Mouse (Mus musculus): ENCODE measurements around the gene Adam30. TPM values are rescaled to one million over a fixed set of nuclear protein-coding genes. Genes with fewer than 3 reads are reported as not detected.
"Not testable (repeated sequence)": the region's sequence is repeated elsewhere in the genome, so short reads cannot be mapped to it uniquely, and the experiment has no call there.

The Adam30 gene
- total RNA-seq (2015; ENCODE audit: low replicate concordance) (not detected in 2 replicates), total RNA-seq (2017; ENCODE audit: low replicate concordance) (not detected in 2 replicates)

DNA sequence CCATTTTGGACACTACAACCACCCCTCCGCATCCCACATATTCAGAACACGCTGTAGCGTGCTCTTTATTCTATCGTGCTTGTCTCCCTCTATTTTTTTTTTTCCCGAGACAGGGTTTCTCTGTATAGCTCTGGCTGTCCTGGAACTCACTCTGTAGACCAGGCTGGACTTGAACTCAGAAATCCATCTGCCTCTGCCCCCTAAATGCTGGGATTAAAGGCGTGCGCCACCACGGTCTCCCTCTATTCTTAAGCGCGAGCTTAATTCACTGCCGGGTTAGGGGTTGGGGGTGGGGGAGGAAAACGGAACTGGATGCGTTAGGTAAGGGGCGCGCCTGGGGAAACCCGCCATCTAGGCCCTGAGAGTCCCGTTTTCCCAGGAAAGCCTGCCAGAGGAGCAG is at the start of gene Adam30:
Gene Adam30, plus strand, starts transcription at position 301 of the 400 bp plus-strand sequence.
- ATAC-seq (replicated peaks; ENCODE audit: low FRiP score, poor library complexity, severe bottlenecking) = no peak

DNA sequence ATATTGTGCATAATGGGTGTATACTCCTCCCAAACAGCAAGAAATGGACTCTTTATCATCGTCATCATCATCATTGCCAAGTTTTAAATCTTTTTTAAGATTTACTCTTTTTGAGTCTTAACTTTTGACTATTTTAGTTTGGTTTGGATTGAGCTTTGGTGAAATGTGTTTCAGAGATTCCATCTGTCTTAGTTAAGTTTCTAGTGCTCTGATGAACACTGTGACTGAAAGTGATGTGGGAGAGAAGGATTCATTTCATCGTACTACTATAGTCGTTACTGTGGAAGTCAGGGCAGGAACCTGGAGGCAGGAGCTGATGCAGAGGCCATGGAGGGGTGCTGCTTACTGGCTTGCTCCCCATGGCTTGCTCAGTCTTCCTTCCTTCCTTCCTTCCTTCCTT is 42.2 kb upstream of the Adam30 start:
- ATAC-seq (replicated peaks; ENCODE audit: low FRiP score, poor library complexity, severe bottlenecking) = no peak

- ATAC-seq (replicated peaks; ENCODE audit: low FRiP score, poor library complexity, severe bottlenecking) = no peak
Observed at GRCm38 (mm10) chr3:98119338-98119737, 41.1 kb upstream of the Adam30 start.

GRCm38 (mm10) chr3:98120884-98121283 is 39.5 kb upstream of the Adam30 start:
- ATAC-seq (replicated peaks; ENCODE audit: low FRiP score, poor library complexity, severe bottlenecking) = no peak

DNA sequence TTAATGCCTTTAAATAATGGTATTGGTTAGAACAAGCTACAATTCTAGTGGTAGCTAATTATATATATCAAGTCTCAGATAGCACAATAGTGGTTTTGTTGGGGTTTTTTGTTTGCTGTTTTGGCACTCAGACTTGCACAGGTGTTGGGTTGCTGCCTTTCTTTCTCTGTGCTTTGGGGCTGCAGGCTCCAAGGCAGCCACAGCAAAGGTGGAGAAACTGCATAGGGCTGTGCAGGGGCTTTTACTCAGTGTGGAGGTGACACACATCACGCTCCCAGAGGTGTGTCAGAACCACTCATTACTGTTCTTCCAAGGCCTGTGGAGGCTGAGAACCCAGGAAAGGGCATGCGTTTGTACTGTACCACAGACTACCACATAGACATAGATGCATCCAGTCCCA is 32.7 kb upstream of the Adam30 start:
- no peak for ATAC-seq (replicated peaks; ENCODE audit: low FRiP score, poor library complexity, severe bottlenecking)

DNA sequence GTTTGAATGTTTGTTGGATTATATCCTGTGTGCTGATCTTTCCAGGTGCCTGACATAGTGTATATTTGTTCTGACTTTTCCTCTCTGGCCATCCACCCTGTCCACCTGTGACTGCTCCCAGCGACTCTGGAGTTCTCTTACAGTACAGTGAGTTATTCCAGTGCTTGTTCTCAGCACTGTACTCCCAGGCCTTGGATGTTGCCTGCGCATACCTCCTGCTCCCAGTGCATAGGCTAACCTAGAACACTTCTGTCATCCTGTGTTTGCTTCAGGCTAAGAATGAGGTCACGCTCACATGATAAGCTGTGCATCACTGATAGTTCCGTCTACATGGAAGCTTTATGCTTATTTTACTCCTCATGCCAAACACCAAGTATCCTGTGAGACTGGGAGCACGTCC is 31.7 kb upstream of the Adam30 start:
- ATAC-seq (replicated peaks; ENCODE audit: low FRiP score, poor library complexity, severe bottlenecking) = no peak

GRCm38 (mm10) chr3:98132140-98132539 is 28.3 kb upstream of the Adam30 start:
- ATAC-seq (replicated peaks; ENCODE audit: low FRiP score, poor library complexity, severe bottlenecking) = not testable (repeated sequence)

DNA sequence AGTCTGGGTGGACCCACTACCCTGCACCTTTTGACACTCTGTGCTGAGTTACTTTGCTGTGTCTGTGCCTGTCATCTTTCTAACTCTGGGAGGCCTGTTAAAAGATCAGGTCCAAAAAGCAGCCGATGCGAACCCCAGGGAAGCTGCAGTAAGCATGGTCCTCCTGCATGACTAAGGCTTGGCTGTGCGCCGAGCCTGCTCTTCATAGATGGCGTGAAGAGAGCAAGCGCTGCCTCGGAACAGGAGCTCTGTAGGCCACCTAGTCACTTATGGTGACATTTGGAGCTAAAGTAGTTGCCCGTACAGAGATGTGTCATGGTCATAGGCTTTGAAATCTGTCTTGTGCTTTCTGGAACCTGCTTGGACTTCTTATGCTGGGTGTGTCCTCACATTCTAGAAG is 27.8 kb upstream of the Adam30 start:
- ATAC-seq (replicated peaks; ENCODE audit: low FRiP score, poor library complexity, severe bottlenecking) = no peak

GRCm38 (mm10) chr3:98141456-98141855 is 19.0 kb upstream of the Adam30 start:
- ATAC-seq (replicated peaks; ENCODE audit: low FRiP score, poor library complexity, severe bottlenecking) = no peak

GRCm38 (mm10) chr3:98142862-98143261 is 17.6 kb upstream of the Adam30 start:
- ATAC-seq (replicated peaks; ENCODE audit: low FRiP score, poor library complexity, severe bottlenecking) = no peak

- no peak for ATAC-seq (replicated peaks; ENCODE audit: low FRiP score, poor library complexity, severe bottlenecking)
Observed at GRCm38 (mm10) chr3:98145204-98145603, 15.2 kb upstream of the Adam30 start.

- ATAC-seq (replicated peaks; ENCODE audit: low FRiP score, poor library complexity, severe bottlenecking) = no peak
Observed at GRCm38 (mm10) chr3:98146471-98147410, 13.7 kb upstream of the Adam30 start.

DNA sequence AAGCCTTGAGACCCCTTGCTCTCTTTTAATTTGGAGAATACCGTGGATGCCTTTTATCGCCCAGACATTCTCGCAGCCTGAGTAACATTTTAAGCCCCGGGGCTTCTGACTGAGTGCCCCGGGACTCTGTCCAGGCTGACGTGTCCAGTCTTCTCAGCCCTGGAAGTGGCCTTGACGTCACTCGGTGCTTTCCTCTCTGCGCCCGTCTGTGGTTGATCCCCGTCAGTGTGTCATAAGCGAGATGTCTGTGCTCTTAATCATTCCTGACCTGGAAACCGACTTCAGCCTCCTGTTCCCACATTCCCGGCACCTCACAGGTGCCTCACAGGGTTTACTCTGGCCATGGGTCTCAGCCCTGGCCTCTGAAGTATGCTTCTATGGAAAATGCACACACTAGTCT is 12.7 kb upstream of the Adam30 start:
- no peak for ATAC-seq (replicated peaks; ENCODE audit: low FRiP score, poor library complexity, severe bottlenecking)

- ATAC-seq (replicated peaks; ENCODE audit: low FRiP score, poor library complexity, severe bottlenecking) = no peak
Observed at GRCm38 (mm10) chr3:98149881-98150280, 10.5 kb upstream of the Adam30 start.

DNA sequence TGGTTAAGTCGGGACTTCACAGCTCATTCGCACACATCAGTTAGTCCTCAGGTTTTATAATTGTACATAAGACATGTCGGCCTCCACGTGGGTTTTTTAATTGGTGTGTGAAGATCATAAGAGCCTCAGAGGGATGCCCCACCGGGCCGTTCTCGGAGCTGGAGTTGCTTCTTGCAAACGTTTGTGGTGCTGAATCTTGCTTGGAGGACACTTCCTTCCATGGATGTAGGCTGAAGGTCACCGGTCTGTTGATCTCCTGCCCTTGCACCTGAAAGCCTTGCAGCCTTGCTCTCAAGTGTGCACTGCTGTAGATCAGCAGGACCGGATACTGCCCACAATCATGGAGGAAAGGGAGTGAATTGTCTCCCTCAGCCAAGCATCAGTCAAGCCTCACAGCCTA is 9.4 kb upstream of the Adam30 start:
- ATAC-seq (replicated peaks; ENCODE audit: low FRiP score, poor library complexity, severe bottlenecking) = no peak

DNA sequence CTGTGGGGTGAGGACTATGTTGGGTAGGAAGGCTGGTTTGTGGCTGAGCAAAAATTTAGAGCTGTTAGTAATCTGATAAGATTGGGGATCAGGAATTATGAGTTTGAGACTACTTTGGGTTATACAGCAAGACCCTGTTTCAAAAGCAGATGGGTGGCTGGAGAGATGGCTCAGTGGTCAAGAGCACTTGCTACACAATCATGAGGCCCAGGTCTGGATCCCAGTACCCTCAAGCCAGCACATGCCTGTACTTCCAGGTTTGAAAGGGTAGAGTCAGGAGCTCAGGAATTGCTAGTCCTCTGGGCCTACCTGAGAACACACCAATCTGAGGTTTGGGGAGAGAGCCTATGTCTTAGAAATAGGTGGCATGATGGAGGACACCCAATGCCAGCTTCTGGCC is 7.0 kb upstream of the Adam30 start:
- no peak for ATAC-seq (replicated peaks; ENCODE audit: low FRiP score, poor library complexity, severe bottlenecking)

DNA sequence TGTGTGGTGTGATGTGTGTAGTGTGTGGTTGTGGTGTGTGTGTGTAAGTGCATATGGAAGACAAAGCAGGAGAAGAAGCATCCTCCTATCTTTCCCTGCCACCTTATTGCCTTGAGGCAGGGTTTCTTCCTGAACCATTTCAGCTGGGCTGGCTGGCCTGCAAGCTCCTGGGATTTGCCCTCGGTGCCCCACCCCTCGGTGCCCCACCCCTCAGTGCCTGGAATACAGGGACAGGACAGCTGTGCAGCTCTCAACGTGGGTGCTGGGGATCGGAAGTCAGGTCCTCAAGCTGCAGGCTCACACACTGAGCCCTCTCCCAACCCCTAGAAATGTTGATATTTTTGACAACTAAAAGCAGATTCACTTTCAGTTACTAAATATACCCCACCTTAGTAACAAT is 4.3 kb upstream of the Adam30 start:
- no peak for ATAC-seq (replicated peaks; ENCODE audit: low FRiP score, poor library complexity, severe bottlenecking)

- ATAC-seq (replicated peaks; ENCODE audit: low FRiP score, poor library complexity, severe bottlenecking) = no peak
Observed at GRCm38 (mm10) chr3:98157073-98157472, 3.4 kb upstream of the Adam30 start.

GRCm38 (mm10) chr3:98157585-98157984 is 2.8 kb upstream of the Adam30 start:
- no peak for ATAC-seq (replicated peaks; ENCODE audit: low FRiP score, poor library complexity, severe bottlenecking)

- ATAC-seq (replicated peaks; ENCODE audit: low FRiP score, poor library complexity, severe bottlenecking) = no peak
Observed at GRCm38 (mm10) chr3:98158646-98159045, 1.8 kb upstream of the Adam30 start.

DNA sequence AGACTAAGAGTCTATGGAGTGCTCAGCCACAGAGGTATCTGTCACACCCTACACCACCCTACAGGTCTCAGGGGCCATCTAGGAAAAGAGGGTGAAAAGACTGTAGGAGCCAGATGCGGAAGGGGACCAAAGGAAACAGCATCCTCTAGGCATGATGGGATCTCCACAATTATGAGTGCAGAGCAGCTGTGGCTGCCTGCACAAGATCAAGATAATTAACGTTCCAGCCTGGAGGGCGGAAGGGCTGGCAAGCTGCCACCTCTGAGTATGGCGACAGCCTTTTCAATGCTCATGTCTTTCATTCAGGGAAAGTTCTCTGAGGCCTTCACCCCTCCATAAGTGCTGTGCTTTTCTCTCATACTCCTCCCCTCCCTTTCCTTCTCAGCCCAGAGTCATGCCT is 1.1 kb upstream of the Adam30 start:
- no peak for ATAC-seq (replicated peaks; ENCODE audit: low FRiP score, poor library complexity, severe bottlenecking)

DNA sequence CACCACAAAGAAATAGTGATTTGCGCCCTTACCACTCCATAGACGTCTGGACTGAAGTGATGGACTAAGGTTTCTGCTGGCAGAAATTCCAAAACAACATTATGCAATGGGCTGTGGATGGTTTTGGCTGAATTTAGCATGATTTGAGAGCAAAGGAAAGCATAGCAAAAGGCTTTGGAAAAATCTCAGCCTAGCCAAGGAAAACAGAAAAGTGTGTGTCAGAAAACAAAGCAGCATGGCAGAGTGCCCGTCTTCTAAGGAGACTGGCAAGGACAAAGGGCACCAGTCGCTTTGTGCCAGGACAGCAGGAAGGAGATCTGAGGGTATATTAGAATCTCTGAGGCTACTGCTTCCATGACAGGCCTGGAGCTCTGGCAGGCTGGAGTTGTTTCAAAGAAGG is 17.9 kb downstream of the Adam30 start:
- no peak for ATAC-seq (replicated peaks; ENCODE audit: low FRiP score, poor library complexity, severe bottlenecking)

Data from erythroid progenitor cell, adult 5-6 weeks (primary cell).